Mouse (Mus musculus) bone marrow, adult 2 months (tissue): ENCODE measurements at regions not wholly inside any gene's neighbourhood (a gene's known extent, or its start where the extent isn't known, plus 50 kb on each side); places are given as distances from the start of the nearest gene placed in this dataset.

Experiments
- CTCF ChIP-seq: fragments of 200-500 bp; IDR thresholded peaks from 2 replicates; pipeline ENCODE4 v1.5.1; 2011; ENCODE audit warnings: low read length, control low read depth; ENCODE audit not compliant: control insufficient read depth, insufficient read depth
- POLR2A ChIP-seq: fragments of 200-500 bp; IDR thresholded peaks from 2 replicates; pipeline ENCODE4 v1.6.1; 2011; ENCODE audit warnings: low read depth, mild to moderate bottlenecking, control low read depth, low read length, borderline replicate concordance; ENCODE audit not compliant: control insufficient read depth

DNA sequence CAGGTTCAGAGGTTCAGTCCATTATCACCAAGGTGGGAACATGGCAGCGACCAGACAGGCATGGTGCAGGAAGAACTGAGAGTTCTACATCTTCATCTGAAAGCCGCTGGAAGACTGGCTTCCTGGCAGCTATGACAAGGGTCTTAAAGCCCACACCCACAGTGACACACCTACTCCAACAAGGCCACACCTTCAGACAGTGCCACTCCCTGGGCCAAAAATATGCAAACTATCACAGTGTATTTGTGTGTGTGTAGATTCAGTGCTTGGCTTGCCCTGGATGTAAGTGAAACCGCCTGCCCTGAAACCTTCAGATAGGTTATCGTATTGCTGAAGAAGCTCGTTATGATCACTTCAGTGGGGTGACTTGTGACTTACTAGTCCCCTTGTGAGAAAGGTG, 151.3 kb downstream of the Kcnrg start:
- TF ChIP-seq CTCF (no peak), POLR2A (no peak)
